Comparison of ENCODE assay signal across 20 mouse cellular contexts in the genomic region with DNA sequence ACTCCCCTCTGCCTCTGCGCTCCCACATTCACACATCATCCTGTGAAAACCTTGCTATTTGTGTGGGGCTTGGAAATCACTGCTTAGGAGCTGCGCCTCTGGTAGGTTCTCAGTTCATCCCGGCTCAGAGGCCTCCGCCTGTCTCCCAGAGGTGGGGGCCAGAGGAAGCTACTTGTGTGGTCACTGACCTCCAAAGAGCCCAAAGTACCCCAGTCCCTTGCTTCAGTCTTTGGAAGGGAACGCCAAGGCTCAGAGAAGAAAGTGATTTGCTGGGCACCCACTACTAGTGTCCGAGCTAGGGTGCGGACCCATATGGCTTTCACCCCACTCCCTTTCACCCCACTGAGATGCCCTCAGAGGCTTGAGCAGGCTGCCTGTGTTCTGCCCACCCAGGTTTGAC. TPM values are rescaled to one million over a fixed set of nuclear protein-coding genes. Genes with fewer than 3 reads are reported as not detected.
DNase-seq lines count a peak whose midpoint lies in the region; ATAC-seq lines count a peak whose summit lies in the region.
"Had no signal": no experiment of that assay in that cellular context is flagged by ENCODE, and none has a peak within 500 bp of the region (broad histone marks: within the 10 kb centered on the region; RNA-seq: fewer than 3 reads in every experiment).

A gene (minus strand): TSS at position 101 of the 400 bp plus-strand sequence.

- no peak within 1 kb of the TSS for H3K27ac ChIP-seq in midbrain, embryonic 13.5 days
- no peak within 1 kb of the TSS for H3K27ac ChIP-seq in midbrain, embryonic 15.5 days

- 89% methylated on average over 7 of the region's 7 CpGs for WGBS in midbrain, embryonic 13.5 days
- WGBS in midbrain, embryonic 15.5 days = 88% methylated on average over 7 of the region's 7 CpGs

- no peak within 1 kb of the TSS for H3K4me3 ChIP-seq in midbrain, embryonic 13.5 days (replicated peaks)
- no peak within 1 kb of the TSS for H3K4me3 ChIP-seq in midbrain, embryonic 15.5 days

- no peak within 1 kb of the TSS for H3K4me2 ChIP-seq in midbrain, embryonic 13.5 days (replicated peaks)
- H3K4me2 ChIP-seq in midbrain, embryonic 15.5 days = no peak within 1 kb of the TSS

- DNase-seq in frontal cortex, adult 2 months (ENCODE audit: extremely low spot score in 1 of 2, low spot score in 1 of 2) = no peak
- no peak for DNase-seq in frontal cortex, postnatal 25 days (ENCODE audit: low spot score in 2 of 2)
- DNase-seq: adrenal gland, adult 2 months; adrenal gland, adult 8-10 months; adrenal gland, postnatal 10 days; adrenal gland, postnatal 14 days; adrenal gland, postnatal 25 days; adrenal gland, postnatal 36 days; B cell, adult 2 months; cerebellum, adult 11 months; cerebellum, adult 11-12 months; cerebellum, adult 18-20 months had no signal

- no peak within 1 kb of the TSS for H3K9ac ChIP-seq in midbrain, embryonic 13.5 days (replicated peaks)
- H3K9ac ChIP-seq in midbrain, embryonic 15.5 days = no peak within 1 kb of the TSS

- H3K27me3 ChIP-seq in midbrain, embryonic 13.5 days = no peaks in the 10 kb centered on the region
- no peaks in the 10 kb centered on the region for H3K27me3 ChIP-seq in midbrain, embryonic 15.5 days (replicated peaks)

- ATAC-seq in midbrain, embryonic 13.5 days = 0 out of 2 replicates have a peak, but pooled peaks have one; percentile 20
- ATAC-seq in midbrain, embryonic 15.5 days (replicated peaks) = no peak
- ATAC-seq: activated CD4-positive, CD25-positive, alpha-beta regulatory T cell, adult 4 months; CD4-positive, CD25-positive, alpha-beta regulatory T cell, adult 4 months; Patski had no signal

- H3K4me1 ChIP-seq in midbrain, embryonic 13.5 days (replicated peaks) = no peaks in the 10 kb centered on the region
- no peaks in the 10 kb centered on the region for H3K4me1 ChIP-seq in midbrain, embryonic 15.5 days

- no peaks in the 10 kb centered on the region for H3K9me3 ChIP-seq in midbrain, embryonic 13.5 days
- H3K9me3 ChIP-seq in midbrain, embryonic 15.5 days = no peaks in the 10 kb centered on the region
- H3K9me3 ChIP-seq: G1E had no signal

- H3K36me3 ChIP-seq in midbrain, embryonic 13.5 days = no peaks in the 10 kb centered on the region
- H3K36me3 ChIP-seq in midbrain, embryonic 15.5 days (replicated peaks) = no peaks in the 10 kb centered on the region
- H3K36me3 ChIP-seq: G1E had no signal

RNA-seq across cellular contexts. Expression of the gene that starts here (rescaled TPM):
- 81.7 and 91.9 TPM in 2 replicates for polyA plus RNA-seq in frontal cortex, adult 2 months (2012; rRNA removed)
- not detected in 2 replicates for polyA plus RNA-seq in midbrain, embryonic 13.5 days (2015; fragmentation: Nextera tagmentation; extraction: Ambion mirVana)
- not detected in 2 replicates for polyA plus RNA-seq in midbrain, embryonic 15.5 days (2015; fragmentation: Nextera tagmentation; extraction: Ambion mirVana)
- polyA plus RNA-seq: adrenal gland, adult 2 months; brain, embryonic 14.5 days; C2C12; Patski had no signal

Comparison
In these comparisons a context has a peak if more than half of its experiments do, and no peak if none do; other contexts are left out.
1. RNA of the gene that starts here (polyA plus RNA-seq): 81.7 to 91.9 TPM in frontal cortex, adult 2 months; not detected in midbrain, embryonic 13.5 days and not detected in midbrain, embryonic 15.5 days; every median in the first group is over 10 times any median in the second.
2. Peak in ATAC-seq in midbrain, embryonic 13.5 days; RNA of the gene not detected or under 1 TPM.